Mouse (Mus musculus) midbrain, embryonic 16.5 days (tissue): ENCODE measurements around the gene Rasgef1a. TPM values are rescaled to one million over a fixed set of nuclear protein-coding genes. Genes with fewer than 3 reads are reported as not detected.
A peak's percentile ranks its signal among the peaks of the same experiment; 100 is the strongest.

Experiments used
- ATAC-seq: fragments of 200-750 bp; cut with Nextera tagmentation; 2 replicates; pipeline ENCODE4 v1.8.0; 2017; ENCODE audit warnings: moderate TSS enrichment
- H3K27ac ChIP-seq: fragments of 300-500 bp; sonication (generic); 2 replicates; pipeline ENCODE4 v1.5.1; 2014; ENCODE audit warnings: mild to moderate bottlenecking, low read length, mixed read lengths
- H3K27me3 ChIP-seq: fragments of 300-500 bp; sonication (generic); 2 replicates; pipeline ENCODE4 v1.6.1; 2014; ENCODE audit warnings: low read depth, low read length, mixed read lengths; ENCODE audit not compliant: control insufficient read depth, insufficient read depth
- H3K36me3 ChIP-seq: fragments of 300-500 bp; sonication (generic); 2 replicates; pipeline ENCODE4 v1.6.1; 2014; ENCODE audit warnings: mild to moderate bottlenecking, low read length, moderate library complexity, mixed read lengths; ENCODE audit not compliant: control insufficient read depth, insufficient read depth
- H3K4me1 ChIP-seq: fragments of 300-500 bp; sonication (generic); 2 replicates; pipeline ENCODE4 v1.6.1; 2014; ENCODE audit warnings: mild to moderate bottlenecking, low read length, mixed read lengths; ENCODE audit not compliant: control insufficient read depth, insufficient read depth
- H3K4me2 ChIP-seq: fragments of 300-500 bp; sonication (generic); 2 replicates; pipeline ENCODE4 v1.6.1; 2014; ENCODE audit warnings: mild to moderate bottlenecking, low read length, mixed read lengths
- H3K4me3 ChIP-seq: fragments of 300-500 bp; sonication (generic); 2 replicates; pipeline ENCODE4 v1.5.1; 2014; ENCODE audit warnings: low read depth, mild to moderate bottlenecking, low read length, moderate library complexity, mixed read lengths
- H3K9ac ChIP-seq: fragments of 300-500 bp; sonication (generic); 2 replicates; pipeline ENCODE4 v1.6.1; 2014; ENCODE audit warnings: low read depth, low read length, mixed read lengths
- H3K9me3 ChIP-seq: fragments of 300-500 bp; sonication (generic); replicated peaks from 2 replicates; pipeline ENCODE4 v1.6.1; 2014; ENCODE audit warnings: mild to moderate bottlenecking, low read length, mixed read lengths; ENCODE audit not compliant: control insufficient read depth, poor library complexity, severe bottlenecking
- WGBS: fragments of 180-500 bp; shearing (Covaris S2); extraction: QIAGEN DNeasy Blood & Tissue Kit; methylation state at CpG from one replicate; pipeline ENCODE4 v1.1.7; 2014; 5-methylcytosine and 5-hydroxymethylcytosine counted together
- polyA plus RNA-seq: library from polyadenylated mRNA; unstranded; fragments of >200 nt; fragmentation: Nextera tagmentation; extraction: Ambion mirVana; gene quantifications from 2 replicates; pipeline ENCODE4 v1.2.1, GENCODE M21; 2015

Rasgef1a gene
- polyA plus RNA-seq: 7.8 and 8.8 TPM in 2 replicates

- peak; percentile 61 for ATAC-seq
- H3K27ac ChIP-seq: peak within 1 kb of the TSS; percentile 74
- WGBS: 18% methylated on average over 40 of the region's 70 CpGs
Observed at GRCm38 (mm10) chr6:118010756-118011615, at the start of gene Rasgef1a. Gene Rasgef1a, plus strand, starts transcription at chr6:118011438.

GRCm38 (mm10) chr6:117963201-117963600 lies 48.0 kb upstream of the Rasgef1a start:
- no peak for ATAC-seq

More at GRCm38 (mm10) chr6:118010756-118011615, at the start of gene Rasgef1a:
- H3K36me3 ChIP-seq: no peaks in the 10 kb centered on the region
- H3K4me2 ChIP-seq: peak within 1 kb of the TSS; percentile 80
- H3K27me3 ChIP-seq: 0 out of 2 replicates have a peak, but pooled peaks cover 2% of the 10 kb centered on the region
- H3K4me3 ChIP-seq: peak within 1 kb of the TSS; percentile 69
- peaks cover 3% of the 10 kb centered on the region; the same call in 1 of the 2 replicates for H3K9me3 ChIP-seq
- peaks cover 28% of the 10 kb centered on the region for H3K4me1 ChIP-seq
- peak within 1 kb of the TSS; percentile 81 for H3K9ac ChIP-seq

GRCm38 (mm10) chr6:117966729-117967128 lies 44.5 kb upstream of the Rasgef1a start:
- ATAC-seq: no peak
- WGBS: 69% methylated on average over 9 of the region's 9 CpGs
- no peaks in the 10 kb centered on the region for H3K27me3 ChIP-seq

More at GRCm38 (mm10) chr6:117963201-117963600, 48.0 kb upstream of the Rasgef1a start:
- 81% methylated on average over 3 of the region's 3 CpGs for WGBS
- no peaks in the 10 kb centered on the region for H3K4me1 ChIP-seq
- no peak overlapping the region for H3K27ac ChIP-seq
- no peak overlapping the region for H3K9ac ChIP-seq
- no peaks in the 10 kb centered on the region for H3K9me3 ChIP-seq
- H3K4me2 ChIP-seq: no peak overlapping the region
- H3K4me3 ChIP-seq: no peak overlapping the region
- no peaks in the 10 kb centered on the region for H3K36me3 ChIP-seq
- H3K27me3 ChIP-seq: no peaks in the 10 kb centered on the region

GRCm38 (mm10) chr6:117987173-117987572 lies 24.1 kb upstream of the Rasgef1a start:
- Histone ChIP-seq H3K27ac (no peak overlapping the region), H3K4me2 (no peak overlapping the region), H3K4me3 (no peak overlapping the region), H3K36me3 (no peaks in the 10 kb centered on the region), H3K27me3 (no peaks in the 10 kb centered on the region), H3K9me3 (no peaks in the 10 kb centered on the region), H3K4me1 (no peaks in the 10 kb centered on the region), H3K9ac (no peak overlapping the region)
- WGBS: 60% methylated on average over 5 of the region's 5 CpGs
- ATAC-seq: no peak

More at GRCm38 (mm10) chr6:117966729-117967128, 44.5 kb upstream of the Rasgef1a start:
- no peaks in the 10 kb centered on the region for H3K9me3 ChIP-seq
- no peak overlapping the region for H3K4me2 ChIP-seq
- H3K4me3 ChIP-seq: no peak overlapping the region
- no peak overlapping the region for H3K9ac ChIP-seq
- H3K4me1 ChIP-seq: no peaks in the 10 kb centered on the region
- H3K36me3 ChIP-seq: no peaks in the 10 kb centered on the region
- no peak overlapping the region for H3K27ac ChIP-seq

- no peak overlapping the region for H3K4me2 ChIP-seq
- H3K9ac ChIP-seq: no peak overlapping the region
- WGBS: 89% methylated on average over 7 of the region's 7 CpGs
- no peak overlapping the region for H3K4me3 ChIP-seq
- no peaks in the 10 kb centered on the region for H3K4me1 ChIP-seq
- no peaks in the 10 kb centered on the region for H3K27me3 ChIP-seq
- ATAC-seq: no peak
- H3K27ac ChIP-seq: no peak overlapping the region
- no peaks in the 10 kb centered on the region for H3K36me3 ChIP-seq
- no peaks in the 10 kb centered on the region for H3K9me3 ChIP-seq
Observed at GRCm38 (mm10) chr6:117989209-117989608, 22.0 kb upstream of the Rasgef1a start.

- 83% methylated on average over 8 of the region's 8 CpGs for WGBS
- Histone ChIP-seq H3K4me1 (no peaks in the 10 kb centered on the region), H3K36me3 (no peaks in the 10 kb centered on the region), H3K9me3 (no peaks in the 10 kb centered on the region), H3K4me3 (no peak overlapping the region), H3K4me2 (no peak overlapping the region), H3K9ac (no peak overlapping the region), H3K27me3 (no peaks in the 10 kb centered on the region), H3K27ac (no peak overlapping the region)
- no peak for ATAC-seq
Observed at GRCm38 (mm10) chr6:117990649-117991048, 20.6 kb upstream of the Rasgef1a start.

- 80% methylated on average over 7 of the region's 7 CpGs for WGBS
- no peak for ATAC-seq
Observed at GRCm38 (mm10) chr6:117991297-117991696, 19.9 kb upstream of the Rasgef1a start.

GRCm38 (mm10) chr6:117991928-117992327 lies 19.3 kb upstream of the Rasgef1a start:
- Histone ChIP-seq H3K9ac (no peak overlapping the region), H3K4me1 (no peaks in the 10 kb centered on the region), H3K36me3 (no peaks in the 10 kb centered on the region), H3K4me3 (no peak overlapping the region), H3K27me3 (no peaks in the 10 kb centered on the region), H3K9me3 (no peaks in the 10 kb centered on the region), H3K27ac (no peak overlapping the region), H3K4me2 (no peak overlapping the region)
- 65% methylated on average over 8 of the region's 8 CpGs for WGBS
- no peak for ATAC-seq

More at GRCm38 (mm10) chr6:117991297-117991696, 19.9 kb upstream of the Rasgef1a start:
- Histone ChIP-seq H3K9me3 (no peaks in the 10 kb centered on the region), H3K27ac (no peak overlapping the region), H3K4me1 (no peaks in the 10 kb centered on the region), H3K4me2 (no peak overlapping the region), H3K4me3 (no peak overlapping the region), H3K27me3 (no peaks in the 10 kb centered on the region), H3K9ac (no peak overlapping the region), H3K36me3 (no peaks in the 10 kb centered on the region)

GRCm38 (mm10) chr6:117995168-117995567 lies 16.1 kb upstream of the Rasgef1a start:
- Histone ChIP-seq H3K27ac (no peak overlapping the region), H3K9me3 (no peaks in the 10 kb centered on the region), H3K9ac (no peak overlapping the region), H3K27me3 (no peaks in the 10 kb centered on the region), H3K4me3 (no peak overlapping the region), H3K4me2 (no peak overlapping the region), H3K36me3 (no peaks in the 10 kb centered on the region), H3K4me1 (no peaks in the 10 kb centered on the region)
- 0 out of 2 replicates have a peak, but pooled peaks have one; percentile 42 for ATAC-seq
- 52% methylated on average over 9 of the region's 9 CpGs for WGBS
